11 mouse cellular contexts compared by ENCODE assay signal in the genomic region with DNA sequence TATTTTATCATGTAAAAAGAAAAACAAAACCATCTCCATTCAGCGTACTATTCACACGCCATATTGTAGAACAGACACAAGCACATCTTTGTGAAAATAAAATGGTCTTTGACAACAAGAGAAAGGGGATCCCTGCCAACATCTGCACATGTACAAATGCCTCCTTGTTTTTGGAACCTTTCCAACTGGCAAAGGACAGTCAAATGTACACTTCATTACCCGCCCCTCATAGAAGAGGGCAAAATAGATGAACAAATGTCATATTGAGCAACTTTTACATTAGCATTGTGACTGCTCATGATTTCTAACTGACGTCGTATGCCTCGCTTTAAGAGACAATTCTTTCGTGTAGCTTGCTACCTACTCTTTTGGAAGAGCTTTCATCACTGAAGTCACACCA. TPM values are rescaled to one million over a fixed set of nuclear protein-coding genes. Genes with fewer than 3 reads are reported as not detected.
DNase-seq lines count a peak whose midpoint lies in the region; ATAC-seq lines count a peak whose summit lies in the region.
"Had no signal": no experiment of that assay in that cellular context is flagged by ENCODE, and none has a peak within 500 bp of the region (broad histone marks: within the 10 kb centered on the region; RNA-seq: fewer than 3 reads in every experiment).

No protein-coding gene starts in this region.

- peak; percentile 57; the same call in 1 of the 2 replicates for ATAC-seq in embryonic facial prominence, embryonic 14.5 days (ENCODE audit: low read depth)
- ATAC-seq in hindbrain, embryonic 13.5 days (ENCODE audit: low FRiP score): peak; percentile 73
- ATAC-seq: CD4-positive, CD25-positive, alpha-beta regulatory T cell, adult 4 months had no signal

- peaks cover 9% of the 10 kb centered on the region for H3K4me1 ChIP-seq in embryonic facial prominence, embryonic 14.5 days (ENCODE audit: control insufficient read depth, insufficient read depth, low read length)
- peaks cover 9% of the 10 kb centered on the region for H3K4me1 ChIP-seq in embryonic facial prominence, embryonic 10.5 days
- peaks cover 19% of the 10 kb centered on the region for H3K4me1 ChIP-seq in hindbrain, embryonic 13.5 days (replicated peaks)

- no peak overlapping the region for H3K9ac ChIP-seq in embryonic facial prominence, embryonic 14.5 days (ENCODE audit: low read depth, low read length)
- H3K9ac ChIP-seq in hindbrain, embryonic 13.5 days: no peak overlapping the region
- H3K9ac ChIP-seq: limb, embryonic 13.5 days had no signal

- H3K4me2 ChIP-seq in embryonic facial prominence, embryonic 14.5 days (ENCODE audit: low read depth, low read length): 0 out of 2 replicates have a peak overlapping the region, but pooled peaks have one; percentile 7
- no peak overlapping the region; the same call in 1 of the 2 replicates for H3K4me2 ChIP-seq in hindbrain, embryonic 13.5 days
- H3K4me2 ChIP-seq: limb, embryonic 13.5 days had no signal

- peaks cover 5% of the 10 kb centered on the region; the same call in 1 of the 2 replicates for H3K36me3 ChIP-seq in embryonic facial prominence, embryonic 14.5 days (ENCODE audit: control insufficient read depth, insufficient read depth, low read length)
- no peaks in the 10 kb centered on the region for H3K36me3 ChIP-seq in embryonic facial prominence, embryonic 10.5 days (replicated peaks)
- H3K36me3 ChIP-seq in hindbrain, embryonic 13.5 days: no peaks in the 10 kb centered on the region

- H3K27ac ChIP-seq in embryonic facial prominence, embryonic 14.5 days (replicated peaks; ENCODE audit: low read depth, low read length): no peak overlapping the region; the same call in 1 of the 2 replicates
- H3K27ac ChIP-seq in embryonic facial prominence, embryonic 10.5 days (replicated peaks): no peak overlapping the region
- no peak overlapping the region for H3K27ac ChIP-seq in hindbrain, embryonic 13.5 days
- H3K27ac ChIP-seq: limb, embryonic 13.5 days had no signal

- no peaks in the 10 kb centered on the region for H3K27me3 ChIP-seq in embryonic facial prominence, embryonic 14.5 days (replicated peaks; ENCODE audit: control insufficient read depth, insufficient read depth, low read length)
- no peaks in the 10 kb centered on the region for H3K27me3 ChIP-seq in embryonic facial prominence, embryonic 10.5 days (replicated peaks; ENCODE audit: low read depth, poor library complexity, severe bottlenecking)
- no peaks in the 10 kb centered on the region for H3K27me3 ChIP-seq in hindbrain, embryonic 13.5 days
- H3K27me3 ChIP-seq: limb, embryonic 13.5 days had no signal

- DNase-seq in embryonic facial prominence, embryonic 14.5 days (ENCODE audit: low spot score): peak; percentile 85
- no peak for DNase-seq in embryonic facial prominence, embryonic 10.5 days (ENCODE audit: low spot score)
- DNase-seq in layer of hippocampus, postnatal 14 days (ENCODE audit: low spot score in 2 of 2): peak; percentile 14 to 58
- no peak for DNase-seq in layer of hippocampus, adult 9-10 months (ENCODE audit: low spot score)
- DNase-seq in Muller cell, postnatal 12 days (ENCODE audit: inconsistent ontology term): peak; percentile 71
- DNase-seq in thymus, postnatal 10 days (ENCODE audit: low spot score in 2 of 2): no peak
- no peak for DNase-seq in left cerebral cortex, adult 9 months (ENCODE audit: low spot score in 2 of 2)
- DNase-seq: right cerebral cortex, postnatal 25 days had no signal

- no peak overlapping the region for H3K4me3 ChIP-seq in embryonic facial prominence, embryonic 14.5 days (ENCODE audit: low read depth, low read length)
- H3K4me3 ChIP-seq in embryonic facial prominence, embryonic 10.5 days: no peak overlapping the region
- no peak overlapping the region for H3K4me3 ChIP-seq in hindbrain, embryonic 13.5 days
- H3K4me3 ChIP-seq: limb, embryonic 13.5 days had no signal

- WGBS in embryonic facial prominence, embryonic 14.5 days: 55% methylated on average over 7 of the region's 7 CpGs
- WGBS in embryonic facial prominence, embryonic 10.5 days: 77% methylated on average over 7 of the region's 7 CpGs
- WGBS in hindbrain, embryonic 13.5 days: 41% methylated on average over 7 of the region's 7 CpGs

- H3K9me3 ChIP-seq in embryonic facial prominence, embryonic 14.5 days (ENCODE audit: control insufficient read depth, low read length): no peaks in the 10 kb centered on the region
- no peaks in the 10 kb centered on the region for H3K9me3 ChIP-seq in embryonic facial prominence, embryonic 10.5 days
- H3K9me3 ChIP-seq in hindbrain, embryonic 13.5 days: no peaks in the 10 kb centered on the region
- H3K9me3 ChIP-seq: limb, embryonic 13.5 days had no signal

RNA-seq across cellular contexts. Expression of a gene that starts 11.4 kb away (rescaled TPM):
- polyA plus RNA-seq in embryonic facial prominence, embryonic 14.5 days (2014; fragmentation: Nextera tagmentation; extraction: Ambion mirVana): 26.7 and 32.6 TPM in 2 replicates
- 6.4 TPM in 2 replicates for polyA plus RNA-seq in embryonic facial prominence, embryonic 10.5 days (2016; fragmentation: Nextera tagmentation; extraction: Ambion mirVana)
- total RNA-seq in layer of hippocampus, postnatal 14 days (2021): 10 to 100 TPM; 14.1 to 15.3 TPM
- polyA plus RNA-seq in hindbrain, embryonic 13.5 days (2015; fragmentation: Nextera tagmentation; extraction: Ambion mirVana): 6.0 and 6.4 TPM in 2 replicates

Comparison
In these comparisons a context has a peak if more than half of its experiments do, and no peak if none do; other contexts are left out.
1. DNase-seq: peak in embryonic facial prominence, embryonic 14.5 days (single experiment), layer of hippocampus, postnatal 14 days (2 of 2) and Muller cell, postnatal 12 days (single experiment); none in embryonic facial prominence, embryonic 10.5 days (single experiment), layer of hippocampus, adult 9-10 months (single experiment), thymus, postnatal 10 days (0 of 2) and left cerebral cortex, adult 9 months (0 of 2).